Mouse (Mus musculus) MEL (cell line): ENCODE measurements at regions not wholly inside any gene's neighbourhood (a gene's known extent, or its start where the extent isn't known, plus 50 kb on each side); places are given as distances from the start of the nearest gene placed in this dataset.

Experiments
- DNase-seq: peaks from one replicate; pipeline ENCODE4 v3.0.0; 2011; ENCODE audit warnings: low read depth, low spot score
- H3K27ac ChIP-seq: 2 replicates; pipeline ENCODE4 v1.5.1; 2012; ENCODE audit warnings: low read depth, mild to moderate bottlenecking, control low read depth, low read length, moderate library complexity; ENCODE audit not compliant: control insufficient read depth
- H3K27me3 ChIP-seq, 2 experiments: fragments of 150-350 bp in 1 of 2; sonication (generic) in 1 of 2; 2 replicates each; pipeline ENCODE4 v1.6.1; 2012; ENCODE audit warnings: low read length in 2 of 2, mild to moderate bottlenecking in 2 of 2, improper control_type of control experiment in 1 of 2, moderate library complexity in 1 of 2; ENCODE audit not compliant: insufficient read depth in 2 of 2, control insufficient read depth in 1 of 2
- H3K36me3 ChIP-seq, 2 experiments: 2 replicates each; pipeline ENCODE4 v1.6.1; 2012 to 2014; ENCODE audit warnings: low read length in 2 of 2, improper control_type of control experiment in 1 of 2, inconsistent platforms in 1 of 2, mild to moderate bottlenecking in 1 of 2; ENCODE audit not compliant: insufficient read depth in 2 of 2, control insufficient read depth in 1 of 2
- H3K4me1 ChIP-seq, 2 experiments: fragments of 150-350 bp in 1 of 2; sonication (generic) in 1 of 2; 2 replicates each; pipeline ENCODE4 v1.6.1; 2012; ENCODE audit warnings: low read length in 2 of 2, improper control_type of control experiment in 1 of 2, mild to moderate bottlenecking in 1 of 2; ENCODE audit not compliant: insufficient read depth in 2 of 2, control insufficient read depth in 1 of 2
- H3K4me3 ChIP-seq, 2 experiments: fragments of 150-350 bp in 1 of 2; sonication (generic) in 1 of 2; 2 replicates each; pipeline ENCODE4 v1.5.1; 2012; ENCODE audit warnings: low read depth in 2 of 2, low read length in 2 of 2, mild to moderate bottlenecking in 2 of 2, moderate library complexity in 2 of 2, control low read depth in 1 of 2, improper control_type of control experiment in 1 of 2; ENCODE audit not compliant: control insufficient read depth in 1 of 2, insufficient read depth in 1 of 2
- H3K79me2 ChIP-seq: 2 replicates; pipeline ENCODE4 v1.6.1; 2012; ENCODE audit warnings: mild to moderate bottlenecking, low read length, moderate library complexity; ENCODE audit not compliant: control insufficient read depth, poor library complexity, insufficient read depth
- H3K9ac ChIP-seq: 2 replicates; pipeline ENCODE4 v1.6.1; 2012; ENCODE audit warnings: low read depth, mild to moderate bottlenecking, control low read depth, low read length, moderate library complexity; ENCODE audit not compliant: control insufficient read depth, poor library complexity, severe bottlenecking
- H3K9me3 ChIP-seq: fragments of 150-350 bp; sonication (generic); replicated peaks from 2 replicates; pipeline ENCODE4 v1.6.1; 2012; ENCODE audit warnings: mild to moderate bottlenecking, low read length, improper control_type of control experiment, moderate library complexity; ENCODE audit not compliant: insufficient read depth
- CHD2 ChIP-seq: IDR thresholded peaks from 2 replicates; pipeline ENCODE4 v1.6.1; 2011; ENCODE audit warnings: low read length, improper control_type of control experiment
- CTCF ChIP-seq, 3 experiments: IDR thresholded peaks in 2 of 3; conservative IDR thresholded peaks in 1 of 3; 2 replicates each; pipeline ENCODE4 v1.5.1; 2011 to 2012; ENCODE audit warnings: low read length in 3 of 3, low read depth in 2 of 3, mild to moderate bottlenecking in 2 of 3, improper control_type of control experiment in 1 of 3, inconsistent platforms in 1 of 3, mixed read lengths in 1 of 3, moderate library complexity in 1 of 3; ENCODE audit not compliant: control insufficient read depth in 1 of 3, insufficient read depth in 1 of 3, poor library complexity in 1 of 3, severe bottlenecking in 1 of 3
- E2F4 ChIP-seq: IDR thresholded peaks from 2 replicates; pipeline ENCODE4 v1.6.1; 2011; ENCODE audit warnings: low read depth, low read length, improper control_type of control experiment, borderline replicate concordance
- EP300 ChIP-seq, 2 experiments: IDR thresholded peaks; 2 replicates each; pipeline ENCODE4 v1.6.1; 2011; ENCODE audit warnings: improper control_type of control experiment in 2 of 2, low read length in 2 of 2, low read depth in 1 of 2, mild to moderate bottlenecking in 1 of 2
- ETS1 ChIP-seq: IDR thresholded peaks from 2 replicates; pipeline ENCODE4 v1.6.1; 2012; ENCODE audit warnings: low read depth, mild to moderate bottlenecking, inconsistent platforms, low read length, improper control_type of control experiment, moderate library complexity
- GATA1 ChIP-seq: IDR thresholded peaks from 2 replicates; pipeline ENCODE4 v1.6.1; 2011; ENCODE audit warnings: low read depth, low read length, improper control_type of control experiment
- HCFC1 ChIP-seq: IDR thresholded peaks from 2 replicates; pipeline ENCODE4 v1.6.1; 2012; ENCODE audit warnings: low read depth, mild to moderate bottlenecking, inconsistent platforms, low read length, improper control_type of control experiment, moderate library complexity
- MAFK ChIP-seq: IDR thresholded peaks from 2 replicates; pipeline ENCODE4 v1.6.1; 2011; ENCODE audit warnings: low read depth, mild to moderate bottlenecking, low read length, improper control_type of control experiment, borderline replicate concordance
- MAX ChIP-seq: IDR thresholded peaks from 2 replicates; pipeline ENCODE4 v1.6.1; 2011; ENCODE audit warnings: low read length, improper control_type of control experiment
- MYB ChIP-seq: IDR thresholded peaks from 2 replicates; pipeline ENCODE4 v1.6.1; 2011; ENCODE audit warnings: mild to moderate bottlenecking, low read depth, low read length, improper control_type of control experiment
- POLR2A ChIP-seq, 2 experiments: IDR thresholded peaks; 2 replicates each; pipeline ENCODE4 v1.6.1; 2011 to 2012; ENCODE audit warnings: low read length in 2 of 2, mild to moderate bottlenecking in 2 of 2, control low read depth in 1 of 2, improper control_type of control experiment in 1 of 2, low read depth in 1 of 2, moderate library complexity in 1 of 2; ENCODE audit not compliant: control insufficient read depth in 1 of 2, insufficient read depth in 1 of 2, poor library complexity in 1 of 2
- POLR2AphosphoS2 ChIP-seq: IDR thresholded peaks from 2 replicates; pipeline ENCODE4 v1.6.1; 2011; ENCODE audit warnings: low read length, improper control_type of control experiment
- POLR2AphosphoS5 ChIP-seq: IDR thresholded peaks from 2 replicates; pipeline ENCODE4 v1.6.1; 2012; ENCODE audit warnings: low read depth, borderline replicate concordance, mild to moderate bottlenecking, inconsistent platforms, low read length, moderate library complexity, mixed read lengths
- RAD21 ChIP-seq: IDR thresholded peaks from 2 replicates; pipeline ENCODE4 v1.6.1; 2011; ENCODE audit warnings: mild to moderate bottlenecking, low read depth, low read length, improper control_type of control experiment
- SMC3 ChIP-seq: IDR thresholded peaks from 2 replicates; pipeline ENCODE4 v1.6.1; 2011; ENCODE audit warnings: low read depth, low read length, improper control_type of control experiment
- TAL1 ChIP-seq: IDR thresholded peaks from 2 replicates; pipeline ENCODE4 v1.6.1; 2012; ENCODE audit warnings: mild to moderate bottlenecking, inconsistent platforms, low read length, moderate library complexity, mixed read lengths
- ZC3H11A ChIP-seq: IDR thresholded peaks from 2 replicates; pipeline ENCODE4 v1.6.1; 2012; ENCODE audit warnings: low read depth, mild to moderate bottlenecking, inconsistent platforms, low read length, improper control_type of control experiment
- ZKSCAN1 ChIP-seq: IDR thresholded peaks from 2 replicates; pipeline ENCODE4 v1.6.1; 2012; ENCODE audit warnings: low read depth, mild to moderate bottlenecking, inconsistent platforms, low read length, improper control_type of control experiment, moderate library complexity
- ZMIZ1 ChIP-seq: IDR thresholded peaks from 2 replicates; pipeline ENCODE4 v1.6.1; 2012; ENCODE audit warnings: low read depth, mild to moderate bottlenecking, inconsistent platforms, low read length, improper control_type of control experiment, moderate library complexity
- ZNF384 ChIP-seq: IDR thresholded peaks from 2 replicates; pipeline ENCODE4 v1.6.1; 2012; ENCODE audit warnings: low read depth, mild to moderate bottlenecking, inconsistent platforms, low read length, improper control_type of control experiment

GRCm38 (mm10) chr15:24550108-24550507 is 863.5 kb downstream of the Basp1 start:
- Histone ChIP-seq H3K9me3 (no peaks in the 10 kb centered on the region), H3K4me3 (no peak overlapping the region), H3K27me3 (no peaks in the 10 kb centered on the region), H3K36me3 (no peaks in the 10 kb centered on the region), H3K9ac (no peak overlapping the region), H3K4me1 (no peaks in the 10 kb centered on the region), H3K27ac (no peak overlapping the region), H3K79me2 (no peaks in the 10 kb centered on the region)
- no peak for DNase-seq
- TF ChIP-seq ZMIZ1 (no peak), POLR2A (IDR thresholded peaks at IDR 0.05; ENCODE audit: control insufficient read depth in 1 of 2, insufficient read depth in 1 of 2, low read depth in 1 of 2, low read length in 2 of 2, poor library complexity in 1 of 2) (no peak), CHD2 (no peak), POLR2AphosphoS2 (no peak), GATA1 (no peak), E2F4 (no peak), ZC3H11A (no peak), EP300 (IDR thresholded peaks at IDR 0.05; ENCODE audit: low read depth in 1 of 2, low read length in 2 of 2) (no peak), POLR2AphosphoS5 (no peak), ZKSCAN1 (no peak)

GRCm38 (mm10) chr15:24530065-24530464 is 883.5 kb downstream of the Basp1 start:
- Histone ChIP-seq H3K9me3 (no peaks in the 10 kb centered on the region; the same call in 1 of the 2 replicates), H3K4me3 (no peak overlapping the region), H3K9ac (no peak overlapping the region), H3K4me1 (no peaks in the 10 kb centered on the region), H3K27ac (no peak overlapping the region), H3K27me3 (no peaks in the 10 kb centered on the region), H3K79me2 (no peaks in the 10 kb centered on the region), H3K36me3 (no peaks in the 10 kb centered on the region)
- no peak for DNase-seq
- TF ChIP-seq TAL1 (no peak), HCFC1 (no peak)

- DNase-seq, result peak; percentile 14
- Histone ChIP-seq H3K79me2 (no peaks in the 10 kb centered on the region), H3K9ac (no peak overlapping the region), H3K4me1 (no peaks in the 10 kb centered on the region), H3K27me3 (no peaks in the 10 kb centered on the region), H3K27ac (no peak overlapping the region), H3K9me3 (no peaks in the 10 kb centered on the region; the same call in 1 of the 2 replicates), H3K36me3 (no peaks in the 10 kb centered on the region), H3K4me3 (no peak overlapping the region)
- TF ChIP-seq MAFK (no peak), ZNF384 (peak; percentile 83), ETS1 (no peak), SMC3 (peak; percentile 41; the same call in 1 of the 2 replicates), MAX (no peak), MYB (no peak), E2F4 (no peak), CTCF (IDR thresholded peaks at IDR 0.05 in 2 of 3, conservative IDR thresholded peaks at IDR 0.05 in 1 of 3; ENCODE audit: control insufficient read depth in 1 of 3, insufficient read depth in 1 of 3, low read depth in 2 of 3, low read length in 3 of 3, poor library complexity in 1 of 3, severe bottlenecking in 1 of 3) (peak in 2 of 3 experiments; percentile 26 to 40; a peak in 3 of 6 replicates), RAD21 (peak; percentile 42), ZC3H11A (peak; percentile 29)
Observed at GRCm38 (mm10) chr15:24527379-24527778, 886.2 kb downstream of the Basp1 start.
